Mouse (Mus musculus) liver, embryonic 15.5 days (tissue): ENCODE measurements around the gene Slc35e4. TPM values are rescaled to one million over a fixed set of nuclear protein-coding genes. Genes with fewer than 3 reads are reported as not detected.

Experiments used
- ATAC-seq: fragments of 200-750 bp; cut with Nextera tagmentation; 2 replicates; pipeline ENCODE4 v1.8.0; 2017; ENCODE audit warnings: moderate number of reproducible peaks, mild to moderate bottlenecking, moderate library complexity; ENCODE audit not compliant: insufficient read depth
- H3K27ac ChIP-seq: fragments of 300-500 bp; sonication (generic); replicated peaks from 2 replicates; pipeline ENCODE4 v1.5.1; 2015; ENCODE audit warnings: mild to moderate bottlenecking, inconsistent platforms
- H3K27me3 ChIP-seq: fragments of 300-500 bp; sonication (generic); 2 replicates; pipeline ENCODE4 v1.6.1; 2015; ENCODE audit warnings: mild to moderate bottlenecking, inconsistent platforms
- H3K36me3 ChIP-seq: fragments of 300-500 bp; sonication (generic); replicated peaks from 2 replicates; pipeline ENCODE4 v1.6.1; 2015; ENCODE audit warnings: moderate library complexity, mild to moderate bottlenecking, inconsistent platforms
- H3K4me1 ChIP-seq: fragments of 300-500 bp; sonication (generic); replicated peaks from 2 replicates; pipeline ENCODE4 v1.6.1; 2015; ENCODE audit warnings: inconsistent platforms
- H3K4me2 ChIP-seq: fragments of 300-500 bp; sonication (generic); 2 replicates; pipeline ENCODE4 v1.6.1; 2015; ENCODE audit warnings: moderate library complexity, mild to moderate bottlenecking, inconsistent platforms
- H3K4me3 ChIP-seq: fragments of 300-500 bp; sonication (generic); replicated peaks from 2 replicates; pipeline ENCODE4 v1.5.1; 2015; ENCODE audit warnings: mild to moderate bottlenecking, inconsistent platforms
- H3K9ac ChIP-seq: fragments of 300-500 bp; sonication (generic); 2 replicates; pipeline ENCODE4 v1.6.1; 2015; ENCODE audit warnings: moderate library complexity, mild to moderate bottlenecking, inconsistent platforms
- H3K9me3 ChIP-seq: fragments of 300-500 bp; sonication (generic); replicated peaks from 2 replicates; pipeline ENCODE4 v1.6.1; 2016; ENCODE audit warnings: inconsistent platforms
- WGBS: fragments of 180-500 bp; shearing (Covaris S2); methylation state at CpG from one replicate; pipeline ENCODE4 v1.1.7; 2015; ENCODE audit warnings: mixed read lengths; ENCODE audit not compliant: insufficient replicate concordance; 5-methylcytosine and 5-hydroxymethylcytosine counted together
- polyA plus RNA-seq: library from polyadenylated mRNA; unstranded; fragments of >200 nt; fragmentation: Nextera tagmentation; extraction: Ambion mirVana; gene quantifications from 2 replicates; pipeline ENCODE4 v1.2.1, GENCODE M21; 2015

Slc35e4 gene
- polyA plus RNA-seq, 1 experiment from 2014 or later: 0.44 TPM

DNA sequence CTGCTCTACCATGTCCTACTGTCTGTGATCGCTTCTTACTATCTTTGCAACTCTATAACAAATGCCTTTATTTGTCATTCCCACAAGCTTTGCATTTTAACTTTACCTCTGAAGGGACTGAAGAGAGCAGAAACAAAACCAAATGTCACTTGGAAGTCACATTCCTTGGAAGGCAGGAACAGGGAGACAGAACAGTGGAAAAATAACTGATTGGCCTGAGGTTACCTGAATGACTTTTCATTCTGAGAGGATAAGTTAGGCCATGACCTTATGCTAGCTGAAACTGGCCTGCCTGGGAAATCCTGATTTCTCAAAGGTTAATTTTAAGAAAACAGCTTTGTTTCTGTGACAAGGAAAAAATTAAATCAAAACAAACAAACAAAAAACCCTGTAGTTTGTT lies 18.5 kb downstream of the Slc35e4 start:
- Histone ChIP-seq H3K36me3 (no peaks in the 10 kb centered on the region), H3K4me2 (no peak overlapping the region), H3K4me3 (no peak overlapping the region), H3K9me3 (no peaks in the 10 kb centered on the region), H3K27me3 (no peaks in the 10 kb centered on the region), H3K9ac (no peak overlapping the region), H3K4me1 (peaks cover 13% of the 10 kb centered on the region), H3K27ac (no peak overlapping the region)
- WGBS: 76% methylated on average over 1 of the region's 1 CpGs
- no peak for ATAC-seq

DNA sequence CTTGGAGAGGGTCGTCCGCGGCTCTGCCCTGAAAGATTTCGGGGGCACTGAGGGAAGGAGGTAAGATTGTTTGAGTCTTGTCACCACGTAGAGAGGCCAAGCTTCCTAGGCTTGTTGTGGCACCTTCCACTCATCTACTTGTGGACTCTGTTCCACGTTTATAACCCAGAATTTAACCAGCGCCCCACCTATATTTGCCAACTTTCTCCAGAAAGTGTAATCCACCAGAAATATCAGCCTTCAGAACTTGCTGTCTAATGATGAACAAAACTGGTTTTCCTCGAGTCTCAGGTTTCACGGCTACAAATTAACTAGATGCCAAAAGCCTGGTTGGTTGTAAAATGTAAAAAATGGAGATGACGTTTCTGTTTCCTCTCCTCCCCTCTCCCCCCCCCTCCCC lies 19.0 kb downstream of the Slc35e4 start:
- no peaks in the 10 kb centered on the region for H3K27me3 ChIP-seq
- peak overlapping the region; percentile 73 for H3K4me2 ChIP-seq
- H3K27ac ChIP-seq: no peak overlapping the region
- H3K9me3 ChIP-seq: no peaks in the 10 kb centered on the region
- peak overlapping the region; percentile 50 for H3K4me3 ChIP-seq
- 0 out of 2 replicates have a peak overlapping the region, but pooled peaks have one; percentile 21 for H3K9ac ChIP-seq
- no peaks in the 10 kb centered on the region for H3K36me3 ChIP-seq
- no peak for ATAC-seq
- H3K4me1 ChIP-seq: peaks cover 13% of the 10 kb centered on the region
- 9% methylated on average over 10 of the region's 10 CpGs for WGBS

DNA sequence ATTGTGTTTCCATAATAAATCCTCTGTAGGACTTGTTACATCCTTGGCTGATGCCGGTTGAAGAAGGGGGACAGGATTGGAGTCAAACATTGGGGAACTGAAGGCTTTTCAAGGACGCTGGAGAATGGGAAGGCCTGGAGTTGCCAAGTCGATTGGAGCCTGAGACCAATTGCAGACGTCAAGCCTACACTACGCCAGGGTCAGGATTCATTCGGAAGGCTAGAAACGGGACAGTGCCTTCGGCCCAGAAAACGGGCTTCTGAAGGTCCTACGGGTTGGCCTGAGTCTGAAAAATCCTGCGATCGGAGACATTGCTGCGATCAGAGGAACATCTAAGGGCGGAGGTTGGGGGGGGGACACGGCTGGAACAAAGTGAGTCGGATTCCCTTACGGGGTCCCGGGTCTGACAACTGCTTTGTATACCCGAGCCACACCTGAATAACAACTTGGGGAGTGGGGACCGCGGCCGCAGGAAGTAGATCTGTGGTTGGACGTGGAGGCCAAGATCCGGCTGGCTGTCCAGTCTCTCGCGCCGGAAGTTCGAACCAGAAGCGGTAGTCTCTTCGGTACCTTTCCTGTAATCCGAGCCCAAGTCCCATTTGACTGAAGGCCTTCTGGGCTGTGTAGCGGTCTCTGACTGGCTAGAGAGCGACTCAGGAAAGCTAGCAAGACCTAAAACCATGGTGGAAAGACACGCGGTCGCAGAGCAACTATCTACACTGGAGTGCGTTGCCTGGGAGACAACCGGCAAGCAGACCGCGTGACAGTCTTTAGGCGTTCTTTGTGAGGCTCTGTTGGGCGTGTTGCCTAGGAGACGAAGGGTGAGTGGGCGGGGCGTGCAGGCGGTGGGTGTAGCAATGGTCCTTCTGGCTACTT lies 19.8 kb downstream of the Slc35e4 start, which contains the start of the genes 4921536K21Rik and Dusp18:
TSS of gene 4921536K21Rik (minus strand) at position 693 of the 876 bp plus-strand sequence.
TSS of gene Dusp18 (plus strand) at position 835 of the 876 bp plus-strand sequence.
- H3K27me3 ChIP-seq: no peaks in the 10 kb centered on the region; the same call in 1 of the 2 replicates
- 0 out of 2 replicates have a peak within 1 kb of the TSS, but pooled peaks have one; percentile 21 for H3K9ac ChIP-seq
- ATAC-seq: peak; percentile 87
- peaks cover 13% of the 10 kb centered on the region for H3K4me1 ChIP-seq
- peak within 1 kb of the TSS; percentile 73 for H3K4me2 ChIP-seq
- no peaks in the 10 kb centered on the region for H3K9me3 ChIP-seq
- H3K36me3 ChIP-seq: no peaks in the 10 kb centered on the region
- 6% methylated on average over 46 of the region's 46 CpGs for WGBS
- no peak within 1 kb of the TSS for H3K27ac ChIP-seq
- H3K4me3 ChIP-seq: peak within 1 kb of the TSS; percentile 50

DNA sequence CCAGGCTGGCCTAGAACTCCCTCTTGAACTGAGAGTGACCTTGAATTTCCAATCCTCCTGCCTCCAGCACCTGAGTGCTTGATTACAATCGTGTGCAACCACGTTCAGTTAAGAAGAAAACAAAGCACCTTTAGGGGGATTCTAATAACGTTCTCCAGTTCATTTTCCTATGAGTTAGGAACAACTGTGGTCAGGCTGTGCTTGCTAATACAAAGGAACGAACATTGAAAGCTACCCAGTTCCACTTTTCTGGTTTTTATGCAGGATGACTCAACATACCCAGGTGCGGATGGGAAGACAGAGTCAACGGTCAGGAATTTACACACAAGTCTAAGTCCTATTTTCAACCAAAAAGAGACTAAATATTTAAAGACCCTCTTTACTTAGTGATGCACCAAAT lies 20.5 kb downstream of the Slc35e4 start:
- no peak overlapping the region for H3K27ac ChIP-seq
- H3K9ac ChIP-seq: no peak overlapping the region
- H3K4me1 ChIP-seq: peaks cover 13% of the 10 kb centered on the region
- no peaks in the 10 kb centered on the region; the same call in 1 of the 2 replicates for H3K27me3 ChIP-seq
- H3K4me3 ChIP-seq: no peak overlapping the region
- 56% methylated on average over 6 of the region's 6 CpGs for WGBS
- ATAC-seq: no peak
- no peaks in the 10 kb centered on the region for H3K36me3 ChIP-seq
- H3K9me3 ChIP-seq: no peaks in the 10 kb centered on the region
- H3K4me2 ChIP-seq: no peak overlapping the region

DNA sequence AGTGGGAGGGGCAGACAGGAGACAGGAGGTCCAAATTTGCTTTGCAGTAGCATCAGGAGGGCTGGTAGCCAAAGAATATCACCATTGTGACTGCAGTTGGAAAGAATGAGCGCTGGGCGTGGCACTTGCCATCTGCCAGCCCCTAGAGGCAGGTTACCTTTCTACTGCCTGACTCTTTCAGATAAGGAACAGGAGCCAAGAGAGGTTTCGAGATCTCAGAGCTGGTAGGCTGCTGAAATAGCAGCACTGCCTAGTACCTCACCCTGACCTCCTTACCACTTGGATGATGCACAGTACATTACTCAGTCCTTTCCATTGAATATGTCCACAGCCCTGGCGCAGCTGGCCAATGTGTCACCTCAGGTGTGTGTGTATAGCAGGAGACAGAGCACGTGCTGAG lies 27.1 kb downstream of the Slc35e4 start:
- no peaks in the 10 kb centered on the region for H3K9me3 ChIP-seq
- H3K36me3 ChIP-seq: no peaks in the 10 kb centered on the region
- H3K4me2 ChIP-seq: no peak overlapping the region; the same call in 1 of the 2 replicates
- peaks cover 16% of the 10 kb centered on the region for H3K4me1 ChIP-seq
- ATAC-seq: peak; percentile 80
- H3K9ac ChIP-seq: no peak overlapping the region
- H3K4me3 ChIP-seq: no peak overlapping the region
- 34% methylated on average over 5 of the region's 5 CpGs for WGBS
- no peak overlapping the region for H3K27ac ChIP-seq
- peaks cover 12% of the 10 kb centered on the region for H3K27me3 ChIP-seq

DNA sequence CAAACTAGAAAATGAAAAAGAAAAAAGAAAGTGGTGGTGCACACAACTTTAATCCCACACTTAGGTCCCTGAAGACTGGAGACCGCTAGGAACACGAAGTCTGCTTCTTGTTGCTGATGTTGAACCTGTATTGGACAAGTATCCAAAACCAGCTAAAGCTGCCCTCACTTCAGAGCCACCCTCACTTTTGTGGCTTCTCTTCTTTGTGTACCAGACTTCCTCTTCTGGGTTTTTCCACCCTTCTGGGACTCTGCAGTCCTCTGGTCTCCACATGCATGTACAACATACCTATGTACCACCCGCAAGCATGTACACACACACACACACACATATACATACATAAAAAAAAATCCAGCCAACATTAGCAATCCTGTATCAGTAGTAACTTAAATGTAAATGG lies 30.8 kb downstream of the Slc35e4 start:
- 63% methylated on average over 3 of the region's 3 CpGs for WGBS

DNA sequence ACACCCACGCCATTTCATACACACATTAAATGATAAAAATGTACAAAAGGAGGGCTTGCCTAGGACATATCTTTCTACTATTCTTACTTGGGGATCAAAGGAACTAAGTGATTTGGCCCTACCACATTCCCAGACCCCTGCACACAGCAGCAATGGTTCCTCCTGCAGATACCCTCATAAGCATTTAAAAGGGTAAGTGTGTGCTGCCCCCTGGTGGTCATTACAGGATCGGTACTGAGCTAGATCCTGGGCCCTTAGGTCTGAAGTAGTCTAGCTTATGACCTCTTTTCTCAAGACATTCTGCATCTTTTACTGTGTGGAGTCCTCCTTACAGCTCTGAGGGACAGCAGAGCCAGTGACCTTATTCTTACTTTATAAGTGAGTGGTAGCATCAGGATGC lies 34.6 kb downstream of the Slc35e4 start:
- 36% methylated on average over 2 of the region's 2 CpGs for WGBS
- ATAC-seq: no peak
- no peaks in the 10 kb centered on the region for H3K4me1 ChIP-seq

More for the DNA sequence above, 30.8 kb downstream of the Slc35e4 start:
- no peaks in the 10 kb centered on the region for H3K36me3 ChIP-seq
- no peaks in the 10 kb centered on the region for H3K9me3 ChIP-seq
- H3K4me3 ChIP-seq: no peak overlapping the region
- no peak overlapping the region for H3K4me2 ChIP-seq
- no peak overlapping the region for H3K9ac ChIP-seq
- H3K4me1 ChIP-seq: peaks cover 16% of the 10 kb centered on the region
- ATAC-seq: no peak
- no peak overlapping the region for H3K27ac ChIP-seq
- H3K27me3 ChIP-seq: peaks cover 24% of the 10 kb centered on the region

DNA sequence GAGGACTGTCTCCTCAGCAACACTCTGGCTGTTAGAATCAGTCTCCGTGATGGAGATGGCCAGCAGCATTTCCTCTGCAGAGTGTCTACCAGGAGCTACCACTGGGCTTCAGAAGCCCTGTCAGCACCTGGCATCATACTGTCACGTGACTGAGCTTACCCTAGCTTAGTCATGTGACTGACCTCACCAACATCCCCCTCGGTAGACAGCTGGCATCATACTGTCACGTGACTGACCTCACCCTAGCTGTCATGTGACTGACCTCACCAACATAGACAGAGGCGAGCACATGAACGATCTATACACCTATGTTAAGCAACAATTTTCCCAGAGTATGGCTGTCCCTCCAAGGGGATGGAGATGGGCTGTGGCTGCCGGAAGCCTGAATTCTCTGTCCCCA lies 35.8 kb downstream of the Slc35e4 start:
- H3K36me3 ChIP-seq: no peaks in the 10 kb centered on the region
- 54% methylated on average over 7 of the region's 7 CpGs for WGBS
- no peak for ATAC-seq

More for the DNA sequence above, 34.6 kb downstream of the Slc35e4 start:
- H3K36me3 ChIP-seq: no peaks in the 10 kb centered on the region
- H3K4me2 ChIP-seq: no peak overlapping the region
- no peak overlapping the region for H3K27ac ChIP-seq
- peaks cover 21% of the 10 kb centered on the region for H3K27me3 ChIP-seq
- H3K9ac ChIP-seq: no peak overlapping the region
- H3K9me3 ChIP-seq: no peaks in the 10 kb centered on the region
- no peak overlapping the region for H3K4me3 ChIP-seq

DNA sequence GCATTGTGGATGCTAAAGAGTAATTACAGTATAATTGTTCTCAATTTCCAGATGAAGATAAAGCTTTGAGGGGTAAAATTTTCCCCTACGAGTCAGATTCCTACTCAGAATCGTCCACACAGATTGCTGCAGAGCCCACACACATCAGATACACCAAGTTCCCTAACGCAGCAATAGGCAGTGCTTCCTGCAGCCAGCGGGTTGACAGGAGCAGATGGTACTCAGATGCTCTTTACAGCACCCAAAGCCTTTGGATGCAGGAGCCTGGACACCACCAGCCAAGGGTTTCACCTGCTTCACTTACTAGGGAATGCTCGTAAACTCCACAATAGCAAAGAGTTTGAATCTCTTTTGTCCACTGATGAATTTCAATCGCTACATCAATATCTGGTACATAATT lies 38.0 kb downstream of the Slc35e4 start:
- no peak for ATAC-seq
- 50% methylated on average over 6 of the region's 6 CpGs for WGBS
- no peak overlapping the region for H3K4me3 ChIP-seq
- peaks cover 7% of the 10 kb centered on the region for H3K27me3 ChIP-seq
- no peak overlapping the region for H3K4me2 ChIP-seq
- H3K9me3 ChIP-seq: no peaks in the 10 kb centered on the region
- no peak overlapping the region for H3K27ac ChIP-seq
- H3K4me1 ChIP-seq: no peaks in the 10 kb centered on the region
- no peak overlapping the region for H3K9ac ChIP-seq
- no peaks in the 10 kb centered on the region for H3K36me3 ChIP-seq

More for the DNA sequence above, 35.8 kb downstream of the Slc35e4 start:
- no peak overlapping the region for H3K9ac ChIP-seq
- peaks cover 21% of the 10 kb centered on the region for H3K27me3 ChIP-seq
- no peak overlapping the region for H3K27ac ChIP-seq
- H3K4me2 ChIP-seq: no peak overlapping the region
- H3K9me3 ChIP-seq: no peaks in the 10 kb centered on the region
- H3K4me3 ChIP-seq: no peak overlapping the region
- H3K4me1 ChIP-seq: no peaks in the 10 kb centered on the region

DNA sequence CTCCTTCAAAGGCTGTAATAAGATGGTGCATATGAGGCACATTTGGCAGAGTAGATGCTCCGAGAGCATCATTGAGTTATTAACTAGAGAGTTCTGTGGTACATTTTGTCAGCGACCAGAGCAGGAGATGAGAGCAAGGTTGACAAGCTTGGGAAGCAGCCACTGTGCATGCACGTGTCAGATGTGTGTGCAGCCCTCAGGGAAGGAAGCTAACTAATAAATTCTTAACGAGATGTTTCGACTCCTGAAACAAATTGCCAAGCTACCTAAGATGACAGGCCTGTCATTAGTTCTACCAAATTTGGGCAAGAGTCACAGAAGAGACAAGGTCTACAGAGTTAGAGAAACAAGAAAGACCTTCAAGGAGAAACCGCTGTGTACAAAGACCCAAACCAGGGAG lies 50.1 kb downstream of the Slc35e4 start:
- Histone ChIP-seq H3K27me3 (peaks cover 52% of the 10 kb centered on the region), H3K9ac (no peak overlapping the region), H3K4me3 (peak overlapping the region; percentile 49; the same call in 1 of the 2 replicates), H3K27ac (no peak overlapping the region), H3K36me3 (no peaks in the 10 kb centered on the region), H3K4me2 (peak overlapping the region; percentile 76), H3K9me3 (no peaks in the 10 kb centered on the region), H3K4me1 (peaks cover 11% of the 10 kb centered on the region)
- WGBS: 32% methylated on average over 6 of the region's 6 CpGs
- no peak for ATAC-seq

DNA sequence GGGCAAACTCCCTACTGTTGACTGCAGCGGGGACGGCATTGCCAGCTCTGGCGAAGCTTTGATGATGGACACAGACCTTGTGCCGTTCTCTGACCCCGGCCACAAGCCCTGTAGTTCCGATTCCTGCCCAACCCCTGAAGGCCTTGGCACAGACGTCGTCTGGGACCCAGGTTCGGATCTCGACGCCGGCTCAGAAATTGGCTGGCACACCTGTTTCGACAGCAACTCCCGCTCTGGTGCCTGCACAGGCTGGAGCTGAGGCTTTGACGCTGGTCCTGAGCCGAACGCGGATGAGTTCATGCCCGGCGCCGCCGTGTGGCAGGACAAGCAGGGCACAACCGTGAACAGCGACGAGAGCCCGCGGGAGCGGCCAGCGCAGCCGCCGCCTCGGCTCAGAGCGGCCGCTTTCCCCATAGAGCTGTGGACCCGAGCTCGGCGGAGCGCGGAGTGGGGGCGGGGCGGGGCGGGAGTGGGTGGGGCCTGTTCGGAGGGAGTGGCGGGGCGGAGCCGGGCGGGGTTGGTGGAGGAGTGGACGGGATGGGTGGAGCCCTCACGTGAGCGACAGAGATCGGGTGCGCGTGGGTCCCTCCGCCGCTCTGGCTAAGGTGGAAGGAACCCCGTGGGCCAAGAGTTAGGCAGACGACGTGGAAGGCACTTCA lies 50.9 kb downstream of the Slc35e4 start, which contains the start of gene Osbp2:
TSS of gene Osbp2 (minus strand) at position 450 of the 659 bp plus-strand sequence.
- peak; percentile 89 for ATAC-seq

More for the DNA sequence above, 50.9 kb downstream of the Slc35e4 start, which contains the start of gene Osbp2:
- WGBS: 4% methylated on average over 57 of the region's 58 CpGs
- Histone ChIP-seq H3K4me1 (peaks cover 11% of the 10 kb centered on the region), H3K9ac (no peak within 1 kb of the TSS), H3K4me2 (peak within 1 kb of the TSS; percentile 76), H3K4me3 (peak within 1 kb of the TSS; percentile 49), H3K9me3 (no peaks in the 10 kb centered on the region), H3K27ac (no peak within 1 kb of the TSS), H3K27me3 (peaks cover 52% of the 10 kb centered on the region), H3K36me3 (no peaks in the 10 kb centered on the region)
